ENCODE assay signal across 12 mouse cellular contexts in genomic region chr2:118978064-118978463, GRCm38 (mm10). TPM values are rescaled to one million over a fixed set of nuclear protein-coding genes. Genes with fewer than 3 reads are reported as not detected.
DNase-seq lines count a peak whose midpoint lies in the region; ATAC-seq and TF ChIP-seq lines count a peak whose summit lies in the region.
"Had no signal": no experiment of that assay in that cellular context is flagged by ENCODE, and none has a peak within 500 bp of the region (broad histone marks: within the 10 kb centered on the region; RNA-seq: fewer than 3 reads in every experiment).

No protein-coding gene starts in this region.

- ATAC-seq in hindbrain, postnatal 0 days: no peak
- ATAC-seq in hindbrain, embryonic 12.5 days (ENCODE audit: low FRiP score): no peak

- peaks cover 11% of the 10 kb centered on the region; the same call in 1 of the 2 replicates for H3K4me1 ChIP-seq in hindbrain, postnatal 0 days (ENCODE audit: insufficient read depth, low read length)
- H3K4me1 ChIP-seq in hindbrain, embryonic 12.5 days: peaks cover 13% of the 10 kb centered on the region
- H3K4me1 ChIP-seq in ES-E14 (ENCODE audit: control insufficient read depth in 2 of 2, insufficient read depth in 2 of 2, low read length in 2 of 2, poor library complexity in 1 of 2): no peaks in the 10 kb centered on the region

- H3K4me3 ChIP-seq in hindbrain, postnatal 0 days (ENCODE audit: low read length): no peak overlapping the region
- H3K4me3 ChIP-seq in hindbrain, embryonic 12.5 days: no peak overlapping the region
- H3K4me3 ChIP-seq in ES-E14 (ENCODE audit: insufficient read depth in 1 of 2, low read depth in 1 of 2, low read length in 2 of 2, poor library complexity in 1 of 2, severe bottlenecking in 1 of 2): no peak overlapping the region
- H3K4me3 ChIP-seq: erythroblast, embryonic 14.5 days had no signal

- no peaks in the 10 kb centered on the region for H3K36me3 ChIP-seq in hindbrain, postnatal 0 days (ENCODE audit: insufficient read depth, low read length)
- no peaks in the 10 kb centered on the region for H3K36me3 ChIP-seq in hindbrain, embryonic 12.5 days
- no peaks in the 10 kb centered on the region for H3K36me3 ChIP-seq in ES-E14 (ENCODE audit: control insufficient read depth, insufficient read depth, low read length, poor library complexity, severe bottlenecking)

- no peak overlapping the region for H3K4me2 ChIP-seq in hindbrain, postnatal 0 days (ENCODE audit: low read depth, low read length)
- no peak overlapping the region for H3K4me2 ChIP-seq in hindbrain, embryonic 12.5 days (replicated peaks)

- peak; percentile 58 for DNase-seq in hindbrain, postnatal 0 days (ENCODE audit: low spot score)
- peak; percentile 44 for DNase-seq in 416B (ENCODE audit: low read depth)
- DNase-seq in ES-E14 (ENCODE audit: low read depth, low spot score): peak; percentile 42
- DNase-seq in induced T-regulatory cell, adult 2 months (ENCODE audit: low read depth): peak; percentile 34
- no peak for DNase-seq in yolk sac, embryonic 10.5 days (ENCODE audit: low spot score)
- no peak for DNase-seq in gastrocnemius, adult 8-10 months (ENCODE audit: low spot score in 2 of 2)
- DNase-seq in gastrocnemius, adult 18-20 months (ENCODE audit: low spot score): no peak
- DNase-seq: heart, postnatal 14 days; right cerebral cortex, postnatal 25 days had no signal

- H3K27me3 ChIP-seq in hindbrain, postnatal 0 days (ENCODE audit: insufficient read depth, low read length): peaks cover 21% of the 10 kb centered on the region; the same call in 1 of the 2 replicates
- peaks cover 56% of the 10 kb centered on the region for H3K27me3 ChIP-seq in hindbrain, embryonic 12.5 days

- peak; percentile 48 for TF ChIP-seq CTCF in hindbrain, postnatal 0 days (IDR thresholded peaks at IDR 0.05; ENCODE audit: low read depth)

- in situ Hi-C loops in ES-E14 (cut with MboI; ENCODE audit: low sequenced_read_pairs in 2 of 2, unreplicated experiment in 2 of 2): no loop called here

- H3K9me3 ChIP-seq in hindbrain, postnatal 0 days (ENCODE audit: low read length): no peaks in the 10 kb centered on the region
- no peaks in the 10 kb centered on the region for H3K9me3 ChIP-seq in hindbrain, embryonic 12.5 days (replicated peaks)
- H3K9me3 ChIP-seq in ES-E14 (ENCODE audit: control insufficient read depth, insufficient read depth, low read depth, low read length): no peaks in the 10 kb centered on the region

- no peak overlapping the region for H3K27ac ChIP-seq in hindbrain, postnatal 0 days
- H3K27ac ChIP-seq in hindbrain, embryonic 12.5 days: no peak overlapping the region
- H3K27ac ChIP-seq in ES-E14 (ENCODE audit: insufficient read depth, low read depth, low read length, poor library complexity, severe bottlenecking): no peak overlapping the region
- H3K27ac ChIP-seq: macrophage had no signal

- 40% methylated on average over 6 of the region's 6 CpGs for WGBS in hindbrain, postnatal 0 days
- WGBS in hindbrain, embryonic 12.5 days: 31% methylated on average over 6 of the region's 6 CpGs

- H3K9ac ChIP-seq in hindbrain, postnatal 0 days (replicated peaks; ENCODE audit: low read length): no peak overlapping the region
- H3K9ac ChIP-seq in hindbrain, embryonic 12.5 days: no peak overlapping the region
- no peak overlapping the region for H3K9ac ChIP-seq in ES-E14 (ENCODE audit: insufficient read depth, low read depth, low read length, poor library complexity, severe bottlenecking)

TF ChIP-seq in ES-E14, 5 proteins besides CTCF, POLR2A, EP300 and RAD21:
- TF ChIP-seq ZNF384 (IDR thresholded peaks at IDR 0.05; ENCODE audit: low read depth, low read length) (no peak), ZC3H11A (IDR thresholded peaks at IDR 0.05; ENCODE audit: borderline replicate concordance, low read depth, low read length) (no peak), HCFC1 (IDR thresholded peaks at IDR 0.05; ENCODE audit: borderline replicate concordance, insufficient read depth, low read length) (no peak), CHD2 (IDR thresholded peaks at IDR 0.05; ENCODE audit: low read depth, low read length) (no peak)

RNA-seq across cellular contexts. Expression of gene Ccdc32, which starts 51.1 kb away (rescaled TPM):
- total RNA-seq in hindbrain, postnatal 0 days (2014; rRNA removed): 26.1 and 33.1 TPM in 2 replicates
- polyA plus RNA-seq in hindbrain, postnatal 0 days (2015; fragmentation: Nextera tagmentation; extraction: Ambion mirVana): 47.7 and 47.9 TPM in 2 replicates
- 27.3 and 27.6 TPM in 2 replicates for polyA plus RNA-seq in hindbrain, embryonic 12.5 days (2016; fragmentation: Nextera tagmentation; extraction: Ambion mirVana)
- 5.2 and 6.3 TPM in 2 replicates for total RNA-seq in ES-E14 (2012; rRNA removed)
- total RNA-seq in gastrocnemius, adult 8-10 months (2022): 1 to 10 TPM; 2.9 to 5.4 (median 4.2) TPM
- 1 to 10 TPM; 3.6 to 3.9 TPM for total RNA-seq in gastrocnemius, adult 18-20 months (2021)

RNA-seq across cellular contexts. Expression of gene Chst14, which starts 51.8 kb away (rescaled TPM):
- total RNA-seq in hindbrain, postnatal 0 days (2014; rRNA removed): 6.2 and 8.5 TPM in 2 replicates
- 4.7 and 4.9 TPM in 2 replicates for polyA plus RNA-seq in hindbrain, postnatal 0 days (2015; fragmentation: Nextera tagmentation; extraction: Ambion mirVana)
- 26.9 and 29.6 TPM in 2 replicates for polyA plus RNA-seq in hindbrain, embryonic 12.5 days (2016; fragmentation: Nextera tagmentation; extraction: Ambion mirVana)
- total RNA-seq in ES-E14 (2012; rRNA removed): 6.1 and 8.3 TPM in 2 replicates
- 1 to 10 TPM; 1.0 to 2.3 (median 1.9) TPM for total RNA-seq in gastrocnemius, adult 8-10 months (2022)
- 1 to 10 TPM; 1.7 to 2.3 TPM for total RNA-seq in gastrocnemius, adult 18-20 months (2021)

RNA-seq across cellular contexts. Expression of gene Rpusd2, which starts 56.5 kb away (rescaled TPM):
- 10.4 and 11.2 TPM in 2 replicates for total RNA-seq in hindbrain, postnatal 0 days (2014; rRNA removed)
- 3.3 and 4.5 TPM in 2 replicates for polyA plus RNA-seq in hindbrain, postnatal 0 days (2015; fragmentation: Nextera tagmentation; extraction: Ambion mirVana)
- 5.3 and 5.5 TPM in 2 replicates for polyA plus RNA-seq in hindbrain, embryonic 12.5 days (2016; fragmentation: Nextera tagmentation; extraction: Ambion mirVana)
- total RNA-seq in ES-E14 (2012; rRNA removed): 20.8 and 23.4 TPM in 2 replicates
- total RNA-seq in gastrocnemius, adult 8-10 months (2022): 1 to 10 TPM; 2.7 to 3.5 (median 3.3) TPM
- total RNA-seq in gastrocnemius, adult 18-20 months (2021): 1 to 10 TPM; 2.5 to 3.2 TPM

Comparison
In these comparisons a context has a peak if more than half of its experiments do, and no peak if none do; other contexts are left out.
1. DNase-seq: peak in hindbrain, postnatal 0 days (single experiment), 416B (single experiment), ES-E14 (single experiment) and induced T-regulatory cell, adult 2 months (single experiment); none in yolk sac, embryonic 10.5 days (single experiment), gastrocnemius, adult 8-10 months (0 of 2) and gastrocnemius, adult 18-20 months (single experiment).